In the genomic region with DNA sequence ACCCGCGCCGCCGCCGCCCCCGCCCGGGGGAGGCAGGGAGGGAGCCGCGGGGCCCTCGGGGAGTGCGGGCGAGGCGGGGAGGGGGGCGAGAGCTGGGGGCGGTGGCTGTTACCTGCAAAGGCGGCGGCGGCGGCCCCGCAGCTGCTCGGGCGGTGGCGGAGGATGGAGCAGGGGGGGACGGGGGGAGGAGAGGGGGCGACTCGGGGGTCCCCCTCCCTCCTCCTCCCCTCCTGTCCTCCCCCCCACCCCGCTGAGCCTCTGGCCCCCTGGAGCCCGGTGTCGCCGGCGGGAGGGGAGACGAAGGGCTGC, we compare ENCODE assay signal across 8 mouse cellular contexts. TPM values are rescaled to one million over a fixed set of nuclear protein-coding genes. Genes with fewer than 3 reads are reported as not detected.
DNase-seq lines count a peak whose midpoint lies in the region; ATAC-seq lines count a peak whose summit lies in the region.

A gene (minus strand): TSS at position 170 of the 309 bp plus-strand sequence.

- no peaks in the 10 kb centered on the region for H3K9me3 ChIP-seq in heart, embryonic 15.5 days (replicated peaks)
- H3K9me3 ChIP-seq in midbrain, embryonic 16.5 days (replicated peaks; ENCODE audit: control insufficient read depth, low read length, poor library complexity, severe bottlenecking), result no peaks in the 10 kb centered on the region

- ATAC-seq in heart, embryonic 15.5 days (replicated peaks; ENCODE audit: insufficient number of reproducible peaks, insufficient read depth, low FRiP score, low read depth), result peak; percentile 33; the same call in 1 of the 2 replicates
- ATAC-seq in midbrain, embryonic 16.5 days, result peak; percentile 55

- no peaks in the 10 kb centered on the region for H3K36me3 ChIP-seq in heart, embryonic 15.5 days
- H3K36me3 ChIP-seq in midbrain, embryonic 16.5 days (ENCODE audit: control insufficient read depth, insufficient read depth, low read length), result no peaks in the 10 kb centered on the region

- peak within 1 kb of the TSS; percentile 83 for H3K9ac ChIP-seq in heart, embryonic 15.5 days
- peak within 1 kb of the TSS; percentile 96 for H3K9ac ChIP-seq in midbrain, embryonic 16.5 days (ENCODE audit: low read depth, low read length)

- peak within 1 kb of the TSS; percentile 93 for H3K27ac ChIP-seq in heart, embryonic 15.5 days
- peak within 1 kb of the TSS; percentile 98 for H3K27ac ChIP-seq in midbrain, embryonic 16.5 days (ENCODE audit: low read length)

- peak within 1 kb of the TSS; percentile 93 for H3K4me3 ChIP-seq in heart, embryonic 15.5 days
- peak within 1 kb of the TSS; percentile 80 for H3K4me3 ChIP-seq in midbrain, embryonic 16.5 days (ENCODE audit: low read depth, low read length)

- 2% methylated on average over 12 of the region's 32 CpGs for WGBS in heart, embryonic 15.5 days
- no CpG with 5 or more reads among the region's 32 CpGs for WGBS in midbrain, embryonic 16.5 days

- H3K4me2 ChIP-seq in heart, embryonic 15.5 days, result peak within 1 kb of the TSS; percentile 94
- peak within 1 kb of the TSS; percentile 87 for H3K4me2 ChIP-seq in midbrain, embryonic 16.5 days (ENCODE audit: low read length)

- peaks cover 8% of the 10 kb centered on the region for H3K4me1 ChIP-seq in heart, embryonic 15.5 days (replicated peaks)
- H3K4me1 ChIP-seq in midbrain, embryonic 16.5 days (ENCODE audit: control insufficient read depth, insufficient read depth, low read length), result peaks cover 12% of the 10 kb centered on the region

- intact Hi-C loops in left cerebral cortex, postnatal 36 days (cut with DNase I), result loop anchor here (5.0 kb wide), 4 partner anchors 49 to 184 kb away; a partner anchor contains a TSS

- H3K27me3 ChIP-seq in heart, embryonic 15.5 days, result no peaks in the 10 kb centered on the region
- no peaks in the 10 kb centered on the region for H3K27me3 ChIP-seq in midbrain, embryonic 16.5 days (ENCODE audit: control insufficient read depth, insufficient read depth, low read depth, low read length)

- peak; percentile 39 for DNase-seq in cerebellum, adult 9-10 months
- no peak for DNase-seq in cerebellum, adult 11 months
- DNase-seq in urinary bladder, adult 2 months (ENCODE audit: low spot score), result no peak
- no peak for DNase-seq in urinary bladder, adult 18-20 months (ENCODE audit: low spot score in 2 of 2)
- peak in 1 of 2 experiments; percentile 50 for DNase-seq in left cerebral cortex, postnatal 36 days (ENCODE audit: low spot score in 2 of 2)
- DNase-seq in embryo, embryonic 11 days, result no peak

RNA-seq across cellular contexts. Expression of the gene that starts here (rescaled TPM):
- 13.3 and 23.4 TPM in 2 replicates for polyA plus RNA-seq in urinary bladder, adult 2 months (2012; rRNA removed)
- 3.5 and 4.2 TPM in 2 replicates for polyA plus RNA-seq in heart, embryonic 15.5 days (2015; fragmentation: Nextera tagmentation; extraction: Ambion mirVana)
- total RNA-seq in left cerebral cortex, postnatal 36 days (2021), result 100 to 1,000 TPM; 215 to 242 TPM
- polyA plus RNA-seq in midbrain, embryonic 16.5 days (2015; fragmentation: Nextera tagmentation; extraction: Ambion mirVana), result 21.9 and 23.5 TPM in 2 replicates
